Mouse (Mus musculus): ENCODE data around the gene Filip1. TPM values are rescaled to one million over a fixed set of nuclear protein-coding genes. Genes with fewer than 3 reads are reported as not detected.

Gene Filip1
- total RNA-seq, 4 experiments from 2014 or later = 16.2 to 21.0 (median 19.0) TPM

- DNase-seq (ENCODE audit: low spot score in 2 of 2) = no peak
Measured at GRCm38 (mm10) chr9:79950038-79950437, 62.6 kb downstream of the Filip1 start.

DNA sequence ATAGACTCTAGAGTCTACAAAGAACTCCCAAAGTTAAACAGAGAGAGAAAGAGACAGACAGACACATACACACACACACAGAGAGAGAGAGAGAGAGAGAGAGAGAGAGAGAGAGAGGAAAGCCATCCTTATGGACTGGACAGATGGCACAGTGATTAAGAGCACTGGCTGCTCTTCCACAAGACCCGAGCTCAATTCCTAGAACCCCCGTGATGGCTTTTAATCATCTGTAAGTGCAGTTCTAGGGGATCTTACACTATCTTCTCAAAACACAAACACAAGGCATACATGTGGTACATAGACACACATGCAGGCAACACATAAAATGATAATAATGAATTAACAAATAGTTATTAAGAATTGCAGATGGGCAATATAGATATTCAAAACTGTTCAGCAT is 64.3 kb downstream of the Filip1 start:
- no peak for DNase-seq (ENCODE audit: low spot score in 2 of 2)

- no peak for DNase-seq (ENCODE audit: low spot score in 2 of 2)
Measured at GRCm38 (mm10) chr9:79947973-79948372, 64.7 kb downstream of the Filip1 start.

DNA sequence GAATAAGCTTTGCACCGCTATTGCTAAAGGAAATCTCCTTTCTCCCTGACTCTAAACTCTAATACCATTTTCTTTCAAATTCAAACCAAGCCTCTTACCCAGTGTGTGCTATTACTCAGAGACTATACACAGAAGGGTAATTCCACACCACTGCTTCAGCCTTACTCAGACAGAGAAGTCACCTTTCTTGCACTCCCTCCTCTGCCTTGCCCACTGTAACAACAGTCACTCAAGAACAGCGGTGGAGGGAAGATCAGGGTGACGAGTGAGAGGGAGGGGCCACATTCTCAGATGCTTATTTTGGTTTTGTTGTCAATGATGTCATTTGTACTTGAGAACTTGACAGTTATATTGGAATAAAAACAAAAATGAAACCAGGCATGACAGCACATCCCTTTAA is 65.2 kb downstream of the Filip1 start:
- no peak for DNase-seq (ENCODE audit: low spot score in 2 of 2)

- no peak for DNase-seq (ENCODE audit: low spot score in 2 of 2)
Measured at GRCm38 (mm10) chr9:79944872-79945271, 67.8 kb downstream of the Filip1 start.

DNA sequence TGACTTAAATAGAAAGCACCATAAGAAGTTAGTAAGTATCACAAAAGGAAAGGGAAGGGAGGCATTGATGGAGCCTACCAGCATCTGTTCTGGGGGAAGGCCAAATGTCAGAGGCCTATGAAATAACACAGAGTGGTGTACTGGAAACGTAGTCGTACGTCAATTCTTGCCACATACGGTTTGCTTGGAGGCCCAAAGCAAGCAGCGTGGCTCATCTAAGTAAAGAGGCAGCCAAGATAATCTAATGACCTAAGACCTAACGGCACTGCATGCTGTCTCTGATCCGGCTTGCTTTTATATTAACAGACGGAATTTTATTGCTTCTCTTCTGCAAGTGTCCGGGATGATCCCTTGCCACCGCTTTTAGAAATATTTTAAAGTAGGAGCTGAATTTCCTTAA is 68.7 kb downstream of the Filip1 start:
- no peak for DNase-seq (ENCODE audit: low spot score in 2 of 2)

DNA sequence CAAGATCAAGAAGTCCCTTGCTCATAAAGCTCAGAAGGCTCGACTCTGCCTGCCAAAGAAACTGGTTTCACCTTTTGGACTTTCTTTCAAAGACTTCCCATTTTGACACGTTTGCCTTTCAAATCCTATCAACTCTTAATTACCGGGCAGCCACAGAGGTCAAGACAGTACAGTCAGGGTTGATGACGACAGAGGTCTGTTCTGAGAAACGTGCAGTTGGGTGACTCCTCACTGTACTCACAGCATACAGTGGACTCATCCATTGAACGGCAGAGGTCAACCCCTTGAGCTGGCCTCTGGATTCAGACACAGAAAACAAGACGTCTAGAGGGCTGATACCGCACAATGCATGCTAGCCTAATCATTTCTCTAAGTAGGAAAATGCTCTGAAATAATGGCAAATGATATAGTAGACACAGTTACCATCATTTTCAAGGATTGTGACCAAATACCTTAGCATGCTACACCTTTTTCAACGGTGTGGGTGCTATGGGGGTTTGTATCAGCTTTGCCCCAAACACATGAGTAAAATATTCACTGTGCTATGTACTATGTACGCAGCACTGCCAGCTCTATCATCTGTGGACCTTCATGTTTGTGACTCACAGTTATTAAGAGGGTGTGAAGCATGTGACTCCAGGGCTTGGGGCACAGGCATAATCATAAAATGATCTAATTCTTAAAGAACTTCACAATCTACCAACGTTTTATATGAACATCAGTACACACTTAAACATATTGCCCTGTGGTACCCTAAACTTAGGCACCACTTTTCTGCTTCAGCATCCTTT is 74.0 kb downstream of the Filip1 start:
- DNase-seq (ENCODE audit: low spot score in 2 of 2) = no peak

GRCm38 (mm10) chr9:79937570-79937969 is 75.1 kb downstream of the Filip1 start:
- no peak for DNase-seq (ENCODE audit: low spot score in 2 of 2)

- DNase-seq (ENCODE audit: low spot score in 2 of 2) = no peak
Measured at GRCm38 (mm10) chr9:79932578-79932977, 80.1 kb downstream of the Filip1 start.

DNA sequence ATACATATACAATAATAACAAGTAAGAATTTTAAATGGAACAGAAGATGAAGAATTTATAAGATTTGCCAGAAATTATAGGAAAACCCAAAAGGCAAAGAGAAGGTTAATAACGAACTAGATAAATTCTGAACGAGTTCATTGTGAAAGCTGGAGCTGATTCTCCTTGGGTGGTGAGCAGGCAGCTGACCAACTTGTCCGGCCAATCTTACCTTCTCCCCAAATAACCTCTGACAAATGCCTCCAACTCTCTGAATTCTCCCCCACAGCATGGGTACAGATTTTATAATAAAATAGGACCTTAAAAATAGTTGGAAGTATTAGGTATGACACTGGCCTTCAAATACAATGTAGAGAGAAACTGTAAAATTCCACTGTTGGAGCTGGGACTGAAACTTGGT is 84.6 kb downstream of the Filip1 start:
- no peak for DNase-seq (ENCODE audit: low spot score in 2 of 2)

- DNase-seq (ENCODE audit: low spot score in 2 of 2) = peak in 1 of 2 experiments; percentile 24
Measured at GRCm38 (mm10) chr9:79927156-79927870, 85.3 kb downstream of the Filip1 start.

GRCm38 (mm10) chr9:79926464-79927155 is 86.0 kb downstream of the Filip1 start:
- DNase-seq (ENCODE audit: low spot score in 2 of 2) = no peak

DNA sequence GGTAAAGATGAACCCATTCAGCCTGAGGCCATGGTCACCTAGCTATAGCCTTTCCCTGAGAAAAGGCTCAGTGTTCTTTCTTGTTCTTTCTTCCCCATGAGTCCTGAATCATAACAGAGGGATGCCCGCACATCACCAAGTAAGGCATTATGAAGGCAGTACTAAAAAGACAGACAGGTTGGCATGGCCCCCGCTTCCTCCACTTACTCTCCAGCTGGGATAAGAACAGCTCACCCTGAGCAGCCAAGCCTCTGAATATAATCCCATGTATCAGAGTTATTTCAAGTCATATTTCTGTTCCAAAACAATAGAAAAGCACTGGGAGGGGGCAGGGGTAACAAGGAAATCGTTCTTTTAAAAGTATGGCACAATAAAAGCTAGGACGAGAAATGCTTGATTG is 86.7 kb downstream of the Filip1 start:
- no peak for DNase-seq (ENCODE audit: low spot score in 2 of 2)

DNA sequence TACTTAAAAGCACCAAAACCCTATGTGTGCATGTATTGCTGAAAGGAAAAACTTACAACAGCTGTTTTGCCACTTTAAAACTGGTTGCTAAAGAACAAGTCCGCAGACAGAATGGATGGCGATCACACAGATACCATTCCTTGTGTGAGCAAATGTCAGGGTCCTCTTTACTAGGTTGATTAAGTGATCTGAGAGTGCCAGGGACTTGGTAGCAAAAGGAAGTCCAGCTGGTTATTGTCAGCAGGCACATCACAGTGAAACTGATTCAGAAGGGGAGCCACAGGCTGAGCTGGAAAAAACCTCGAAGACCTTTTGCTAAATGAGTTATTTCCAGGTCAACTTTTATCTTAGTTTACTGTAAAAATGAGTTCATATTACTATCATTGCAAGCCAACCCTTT is 89.4 kb downstream of the Filip1 start:
- no peak for DNase-seq (ENCODE audit: low spot score in 2 of 2)

GRCm38 (mm10) chr9:79922493-79922760 is 90.2 kb downstream of the Filip1 start:
- DNase-seq (ENCODE audit: low spot score in 2 of 2) = no peak

DNA sequence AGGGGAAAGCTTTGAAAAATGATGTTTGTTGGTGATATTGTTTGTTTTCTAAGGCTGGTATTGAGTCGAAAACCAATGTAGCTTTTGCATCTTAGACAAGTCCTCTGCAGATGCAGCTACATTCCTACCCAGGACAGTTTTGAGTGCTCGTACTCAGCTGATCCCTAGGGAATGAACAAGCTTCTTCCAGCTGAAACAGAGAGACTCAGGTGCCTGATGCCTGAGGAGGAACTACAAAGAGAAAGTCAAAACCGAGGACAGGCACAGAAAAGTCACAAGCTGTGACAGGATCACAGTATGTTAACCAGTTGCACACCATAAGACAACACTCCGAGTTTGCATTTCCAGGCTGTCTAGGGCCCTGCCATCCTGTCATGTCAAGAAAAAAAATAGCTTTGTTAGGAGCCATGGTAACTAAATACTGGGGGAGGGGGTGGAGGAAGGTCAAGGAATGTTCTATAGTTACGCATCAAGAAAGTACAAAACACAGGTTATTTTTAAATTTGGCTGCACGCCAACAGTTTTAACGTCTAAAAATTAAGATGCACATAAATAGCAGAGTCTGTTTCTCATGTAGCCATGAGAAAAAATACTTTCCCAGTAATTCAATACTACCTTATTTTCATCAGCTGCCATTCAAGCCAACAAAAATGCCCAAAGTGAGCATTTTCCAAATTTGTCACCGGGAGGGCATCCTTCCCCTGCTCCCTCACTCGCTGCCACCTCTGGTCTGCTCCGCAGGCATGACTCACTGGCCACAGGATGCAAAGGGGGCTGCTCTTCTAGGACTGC is 90.8 kb downstream of the Filip1 start:
- DNase-seq (ENCODE audit: low spot score in 2 of 2) = no peak

DNA sequence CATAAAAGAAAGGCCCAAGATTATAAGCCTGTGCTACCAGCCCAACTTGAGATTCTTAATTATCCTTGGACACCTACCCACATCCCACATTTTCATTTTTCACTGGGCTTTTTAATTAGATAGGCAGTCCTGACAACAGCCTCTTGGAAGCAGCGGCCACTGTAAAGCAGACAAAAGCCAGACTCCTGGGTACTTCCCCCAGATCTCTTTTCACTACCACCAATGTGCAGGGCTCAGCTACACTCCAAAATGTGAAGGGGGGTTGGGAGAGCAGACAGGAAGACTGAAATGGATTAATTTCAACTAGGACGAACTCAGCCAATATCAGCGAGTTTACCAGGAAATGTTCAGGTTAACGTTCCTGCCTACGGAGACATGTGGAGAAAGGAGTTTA is 92.1 kb downstream of the Filip1 start:
- no peak for DNase-seq (ENCODE audit: low spot score in 2 of 2)

- no peak for DNase-seq (ENCODE audit: low spot score in 2 of 2)
Measured at GRCm38 (mm10) chr9:79919750-79920539, 92.7 kb downstream of the Filip1 start.

DNA sequence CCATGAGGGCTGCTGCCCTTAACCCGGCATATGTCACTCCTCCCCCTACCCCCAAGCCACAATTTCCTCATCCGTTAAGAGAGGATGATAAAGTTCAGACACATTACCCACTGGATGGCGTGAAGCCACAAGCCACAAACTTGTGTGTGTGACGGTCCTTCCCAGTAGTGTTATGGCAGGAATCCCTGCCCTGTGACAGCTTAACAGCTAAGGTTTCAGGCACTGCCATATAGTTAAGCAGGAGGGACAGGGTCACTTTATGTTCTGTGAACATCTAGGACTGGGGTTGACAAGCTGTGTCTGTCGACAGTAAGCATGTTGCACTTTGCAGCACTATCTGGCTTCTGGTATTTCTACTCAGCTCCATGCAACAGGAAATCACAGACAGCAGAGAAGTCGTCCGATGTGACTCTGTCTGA is 93.3 kb downstream of the Filip1 start:
- no peak for DNase-seq (ENCODE audit: low spot score in 2 of 2)

- no peak for DNase-seq (ENCODE audit: low spot score in 2 of 2)
Measured at GRCm38 (mm10) chr9:79918325-79919117, 94.1 kb downstream of the Filip1 start.
